Mouse (Mus musculus) limb, embryonic 11.5 days (tissue): ENCODE results near the gene Defb26. TPM values are rescaled to one million over a fixed set of nuclear protein-coding genes. Genes with fewer than 3 reads are reported as not detected.

Source experiments
- ATAC-seq: fragments of 200-750 bp; cut with Nextera tagmentation; 2 replicates; pipeline ENCODE4 v1.8.0; 2017; ENCODE audit warnings: low read depth; ENCODE audit not compliant: insufficient number of reproducible peaks, low FRiP score, low TSS enrichment
- DNase-seq: peaks from one replicate; pipeline ENCODE4 v3.0.0-alpha.2; 2015; ENCODE audit warnings: low spot score
- H3K27ac ChIP-seq: fragments of 300-500 bp; sonication (generic); replicated peaks from 2 replicates; pipeline ENCODE4 v1.5.1; 2014; ENCODE audit warnings: low read depth, mild to moderate bottlenecking, low read length
- H3K27me3 ChIP-seq: fragments of 300-500 bp; sonication (generic); 2 replicates; pipeline ENCODE4 v1.6.1; 2014; ENCODE audit warnings: mild to moderate bottlenecking, low read length, mixed read lengths; ENCODE audit not compliant: control insufficient read depth, insufficient read depth
- H3K36me3 ChIP-seq: fragments of 300-500 bp; sonication (generic); 2 replicates; pipeline ENCODE4 v1.6.1; 2014; ENCODE audit warnings: mild to moderate bottlenecking, low read length, moderate library complexity, mixed read lengths; ENCODE audit not compliant: control insufficient read depth, insufficient read depth
- H3K4me1 ChIP-seq: fragments of 300-500 bp; sonication (generic); 2 replicates; pipeline ENCODE4 v1.6.1; 2014; ENCODE audit warnings: low read length, mixed read lengths; ENCODE audit not compliant: control insufficient read depth, insufficient read depth
- H3K4me2 ChIP-seq: fragments of 300-500 bp; sonication (generic); 2 replicates; pipeline ENCODE4 v1.6.1; 2014; ENCODE audit warnings: low read depth, mild to moderate bottlenecking, moderate library complexity; ENCODE audit not compliant: severe bottlenecking
- H3K4me3 ChIP-seq: fragments of 300-500 bp; sonication (generic); 2 replicates; pipeline ENCODE4 v1.5.1; 2014; ENCODE audit warnings: low read depth, low read length
- H3K9ac ChIP-seq: fragments of 300-500 bp; sonication (generic); 2 replicates; pipeline ENCODE4 v1.6.1; 2014; ENCODE audit warnings: mild to moderate bottlenecking, low read length
- H3K9me3 ChIP-seq: fragments of 300-500 bp; sonication (generic); 2 replicates; pipeline ENCODE4 v1.6.1; 2016; ENCODE audit warnings: low read length; ENCODE audit not compliant: control insufficient read depth
- WGBS: fragments of 180-500 bp; shearing (Covaris S2); extraction: QIAGEN DNeasy Blood & Tissue Kit; methylation state at CpG from one replicate; pipeline ENCODE4 v1.1.7; 2014; 5-methylcytosine and 5-hydroxymethylcytosine counted together
- polyA plus RNA-seq: library from polyadenylated mRNA; unstranded; fragments of >200 nt; fragmentation: Nextera tagmentation; extraction: Ambion mirVana; gene quantifications from 2 replicates; pipeline ENCODE4 v1.2.1, GENCODE M21; 2014

Gene Defb26
- polyA plus RNA-seq, 1 experiment from 2014 or later = not detected

DNA sequence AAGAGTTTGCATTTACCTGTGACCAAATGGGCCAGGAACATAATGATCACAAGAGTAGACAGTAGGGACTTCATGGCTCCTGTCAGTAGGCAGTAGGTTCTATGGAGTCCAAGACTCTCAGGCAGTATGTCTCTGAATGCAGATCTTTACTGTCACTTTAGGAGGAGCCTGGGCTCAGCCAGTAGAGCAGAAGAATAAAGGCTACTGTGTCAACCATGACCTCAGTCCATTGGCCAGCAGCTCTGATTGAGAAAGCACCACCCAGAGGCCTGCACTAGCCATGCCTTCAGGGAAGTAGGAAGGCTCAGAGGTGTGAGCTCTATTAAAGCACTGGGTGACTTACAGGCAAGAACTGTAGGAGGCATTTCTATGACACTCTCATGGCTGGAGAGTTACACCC, 21.5 kb downstream of the Defb26 start, which contains the start of gene Defb22:
Gene Defb22 (minus strand): TSS at position 101 of the 400 bp plus-strand sequence.
- Histone ChIP-seq H3K4me1 (no peaks in the 10 kb centered on the region), H3K4me2 (no peak within 1 kb of the TSS), H3K4me3 (no peak within 1 kb of the TSS), H3K27me3 (no peaks in the 10 kb centered on the region), H3K9ac (no peak within 1 kb of the TSS), H3K9me3 (no peaks in the 10 kb centered on the region), H3K27ac (no peak within 1 kb of the TSS), H3K36me3 (no peaks in the 10 kb centered on the region)
- ATAC-seq = no peak
- DNase-seq = no peak

DNA sequence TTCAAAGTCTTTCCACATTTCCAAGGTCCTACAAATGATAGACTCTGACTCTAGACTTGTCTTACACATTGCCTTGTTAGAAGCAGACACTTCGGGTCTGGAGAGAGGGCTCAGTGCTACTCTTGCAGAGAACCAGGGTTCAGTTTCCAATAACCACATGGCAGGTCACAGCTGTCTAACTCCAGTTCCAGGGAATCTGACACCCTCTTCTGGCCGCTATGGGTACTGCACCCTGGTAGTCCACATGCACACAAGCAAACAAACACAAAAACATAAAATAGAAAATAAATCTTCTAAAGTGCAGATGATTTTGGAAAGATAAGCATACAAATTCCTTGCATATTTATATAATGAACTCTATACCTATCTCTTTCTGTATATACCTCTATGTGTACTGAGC, 24.5 kb downstream of the Defb26 start:
- Histone ChIP-seq H3K4me1 (no peaks in the 10 kb centered on the region), H3K4me3 (no peak overlapping the region), H3K4me2 (no peak overlapping the region), H3K27me3 (no peaks in the 10 kb centered on the region), H3K9ac (no peak overlapping the region), H3K9me3 (no peaks in the 10 kb centered on the region), H3K27ac (no peak overlapping the region), H3K36me3 (no peaks in the 10 kb centered on the region)
- DNase-seq (peak; percentile 36), ATAC-seq (no peak)
- WGBS = 75% methylated on average over 2 of the region's 2 CpGs

DNA sequence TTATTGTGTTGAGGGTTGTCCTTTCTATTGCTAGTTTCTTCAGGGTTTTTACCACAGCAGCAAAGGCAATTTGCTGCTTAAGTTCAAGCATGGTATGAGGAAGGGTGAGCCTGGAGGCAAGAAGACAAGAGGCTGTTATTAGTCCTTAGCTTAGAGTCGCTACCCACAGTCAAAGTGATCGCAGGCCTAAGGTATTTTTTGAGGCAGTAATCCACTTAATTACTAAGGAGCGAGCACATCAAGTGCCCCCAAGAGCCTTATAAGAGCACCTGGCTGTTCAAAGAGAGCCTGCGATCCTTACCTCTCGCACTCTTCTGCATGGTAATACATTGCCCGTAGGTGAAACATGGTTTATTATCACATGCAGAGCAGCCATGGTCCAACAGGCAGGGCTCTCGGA, 29.8 kb downstream of the Defb26 start:
- no peaks in the 10 kb centered on the region for H3K4me1 ChIP-seq
- no peak overlapping the region for H3K27ac ChIP-seq
- no peaks in the 10 kb centered on the region for H3K9me3 ChIP-seq
- whole genome bisulfite sequencing = 76% methylated on average over 7 of the region's 7 CpGs
- no peak for ATAC-seq
- no peaks in the 10 kb centered on the region for H3K36me3 ChIP-seq
- no peak overlapping the region for H3K4me2 ChIP-seq
- H3K9ac ChIP-seq = no peak overlapping the region
- H3K27me3 ChIP-seq = no peaks in the 10 kb centered on the region
- DNase-seq = no peak
- no peak overlapping the region for H3K4me3 ChIP-seq

DNA sequence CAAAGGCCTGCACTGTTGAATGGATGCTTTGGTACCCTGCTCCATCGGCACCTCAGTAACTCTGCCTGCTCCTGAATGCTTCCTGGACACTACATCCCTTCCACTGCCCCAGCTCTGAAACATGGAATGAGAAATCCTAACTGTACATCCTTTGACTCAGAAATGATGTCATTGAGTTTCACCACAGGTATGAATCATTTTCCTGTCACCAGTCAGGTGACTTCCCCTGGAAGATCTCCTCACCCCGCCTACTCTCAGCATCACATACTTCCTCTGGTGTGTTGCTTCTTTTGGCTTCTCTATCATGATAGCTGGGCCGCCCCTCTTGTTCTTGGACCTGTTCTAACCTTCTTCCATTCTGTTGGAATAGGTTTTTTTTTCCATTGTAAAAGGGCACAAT, 30.6 kb downstream of the Defb26 start:
- Histone ChIP-seq H3K27ac (no peak overlapping the region), H3K4me1 (no peaks in the 10 kb centered on the region), H3K4me3 (no peak overlapping the region), H3K9me3 (no peaks in the 10 kb centered on the region), H3K36me3 (no peaks in the 10 kb centered on the region), H3K9ac (no peak overlapping the region), H3K4me2 (no peak overlapping the region), H3K27me3 (no peaks in the 10 kb centered on the region)
- WGBS = 87% methylated on average over 3 of the region's 3 CpGs
- no peak for ATAC-seq
- no peak for DNase-seq

DNA sequence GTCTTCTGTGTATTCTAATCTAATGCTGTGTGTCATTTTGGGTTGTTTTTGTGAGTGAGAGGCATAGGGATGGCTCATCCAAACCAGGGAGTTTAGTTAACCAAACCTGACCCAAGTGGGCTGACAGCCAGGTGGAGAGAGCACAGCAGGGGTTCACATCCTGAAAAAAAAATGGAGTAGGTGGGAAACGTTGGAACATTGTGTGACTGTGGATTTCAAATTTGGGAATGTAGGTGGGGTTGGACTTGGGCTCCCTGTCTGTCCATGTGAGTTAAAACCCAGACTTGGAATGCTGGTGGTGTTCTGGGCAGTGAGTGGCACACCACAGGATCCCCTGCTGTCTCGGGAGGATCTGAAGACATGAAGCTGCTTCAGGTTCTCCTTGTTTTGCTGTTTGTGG, 34.7 kb downstream of the Defb26 start, which contains the start of gene Defb20:
Gene Defb20 (plus strand): TSS at position 301 of the 400 bp plus-strand sequence.
- no peak within 1 kb of the TSS for H3K4me3 ChIP-seq
- no peaks in the 10 kb centered on the region for H3K4me1 ChIP-seq
- no peaks in the 10 kb centered on the region for H3K36me3 ChIP-seq
- no peak within 1 kb of the TSS for H3K27ac ChIP-seq
- H3K27me3 ChIP-seq = no peaks in the 10 kb centered on the region
- H3K9me3 ChIP-seq = no peaks in the 10 kb centered on the region
- no peak for ATAC-seq
- 60% methylated on average over 2 of the region's 2 CpGs for WGBS
- no peak for DNase-seq
- H3K9ac ChIP-seq = no peak within 1 kb of the TSS
- H3K4me2 ChIP-seq = no peak within 1 kb of the TSS

DNA sequence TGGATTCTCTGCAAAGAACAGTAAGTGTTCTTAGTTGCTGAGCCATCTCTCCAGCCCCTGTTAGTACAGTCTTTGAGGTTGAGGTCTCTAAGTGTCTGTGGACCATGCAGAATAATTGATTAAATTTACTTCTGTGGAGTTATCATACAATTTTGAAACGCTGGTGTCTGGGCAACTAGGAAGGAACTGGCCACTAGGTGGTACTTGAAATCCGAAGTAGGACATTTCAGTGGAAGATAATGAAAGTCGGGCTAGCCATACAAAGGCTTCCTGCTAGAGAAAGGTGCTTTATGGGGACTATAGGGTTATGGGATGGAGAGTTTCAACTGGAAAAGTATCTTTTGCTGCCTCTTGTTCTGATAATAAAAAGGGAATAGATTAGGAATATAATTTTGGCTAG, 39.1 kb downstream of the Defb26 start:
- Histone ChIP-seq H3K27me3 (no peaks in the 10 kb centered on the region), H3K4me1 (no peaks in the 10 kb centered on the region), H3K9ac (no peak overlapping the region), H3K4me2 (no peak overlapping the region), H3K27ac (no peak overlapping the region), H3K4me3 (no peak overlapping the region), H3K9me3 (no peaks in the 10 kb centered on the region), H3K36me3 (no peaks in the 10 kb centered on the region)
- WGBS = 42% methylated on average over 3 of the region's 3 CpGs
- ATAC-seq (no peak), DNase-seq (no peak)

DNA sequence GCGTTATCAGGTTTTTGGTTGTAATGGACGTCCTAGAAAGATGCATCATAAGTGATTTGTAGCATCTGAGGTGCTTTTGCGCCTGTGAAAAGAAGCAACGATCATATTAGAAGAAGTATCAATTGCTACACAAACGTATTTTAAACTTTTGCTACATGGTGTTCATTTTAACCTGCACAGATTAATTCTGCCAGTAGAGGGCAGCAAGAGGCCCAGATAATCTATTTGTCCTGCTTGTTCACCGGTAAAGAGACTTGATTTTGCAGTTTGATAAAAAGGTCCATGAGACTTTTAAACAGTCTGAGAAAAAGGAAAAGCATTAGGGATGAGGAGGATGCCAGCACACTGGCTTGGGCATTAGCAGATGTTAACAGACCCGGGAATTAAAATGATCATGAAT, 40.5 kb downstream of the Defb26 start:
- Histone ChIP-seq H3K9me3 (no peaks in the 10 kb centered on the region), H3K9ac (no peak overlapping the region), H3K27ac (no peak overlapping the region), H3K4me2 (no peak overlapping the region), H3K4me1 (no peaks in the 10 kb centered on the region), H3K4me3 (no peak overlapping the region), H3K27me3 (no peaks in the 10 kb centered on the region), H3K36me3 (no peaks in the 10 kb centered on the region)
- WGBS = 37% methylated on average over 7 of the region's 7 CpGs
- DNase-seq = peak; percentile 62
- no peak for ATAC-seq

DNA sequence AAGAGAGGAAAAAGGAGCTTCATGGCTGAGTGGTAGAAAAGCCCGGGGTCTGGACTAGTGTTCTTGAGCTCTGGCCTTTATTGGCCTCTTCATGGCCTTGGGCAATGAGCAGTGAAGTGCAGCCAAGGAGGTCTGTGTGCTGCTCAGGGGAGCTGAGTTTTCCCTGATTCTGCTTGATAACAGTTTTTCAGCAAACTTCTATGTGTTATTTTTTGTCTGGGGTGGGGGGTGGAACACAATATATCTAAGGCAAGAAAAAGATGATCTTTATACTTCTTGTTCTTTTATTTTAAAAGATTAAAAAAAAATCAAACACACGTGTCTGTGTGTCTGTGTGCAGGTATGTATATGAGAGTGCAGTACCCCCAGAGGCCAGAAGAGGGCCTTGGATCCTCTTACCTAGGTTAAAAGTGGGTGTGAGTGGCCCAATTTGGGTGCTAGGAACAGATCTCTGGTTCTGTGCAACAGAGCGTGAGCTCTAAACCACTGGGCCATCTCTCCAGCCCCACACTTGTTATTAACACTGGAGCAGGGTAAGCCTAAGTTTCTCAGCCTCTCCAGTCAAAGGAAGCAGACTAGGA, 46.8 kb downstream of the Defb26 start, which contains the start of gene Defb23:
Gene Defb23 (minus strand): TSS at position 51 of the 581 bp plus-strand sequence.
- no peaks in the 10 kb centered on the region for H3K4me1 ChIP-seq
- whole genome bisulfite sequencing = 85% methylated on average over 3 of the region's 3 CpGs
- H3K27ac ChIP-seq = no peak within 1 kb of the TSS
- H3K27me3 ChIP-seq = no peaks in the 10 kb centered on the region
- no peak within 1 kb of the TSS for H3K9ac ChIP-seq
- H3K9me3 ChIP-seq = no peaks in the 10 kb centered on the region
- ATAC-seq = no peak
- H3K36me3 ChIP-seq = no peaks in the 10 kb centered on the region
- no peak for DNase-seq
- no peak within 1 kb of the TSS for H3K4me3 ChIP-seq
- H3K4me2 ChIP-seq = no peak within 1 kb of the TSS

DNA sequence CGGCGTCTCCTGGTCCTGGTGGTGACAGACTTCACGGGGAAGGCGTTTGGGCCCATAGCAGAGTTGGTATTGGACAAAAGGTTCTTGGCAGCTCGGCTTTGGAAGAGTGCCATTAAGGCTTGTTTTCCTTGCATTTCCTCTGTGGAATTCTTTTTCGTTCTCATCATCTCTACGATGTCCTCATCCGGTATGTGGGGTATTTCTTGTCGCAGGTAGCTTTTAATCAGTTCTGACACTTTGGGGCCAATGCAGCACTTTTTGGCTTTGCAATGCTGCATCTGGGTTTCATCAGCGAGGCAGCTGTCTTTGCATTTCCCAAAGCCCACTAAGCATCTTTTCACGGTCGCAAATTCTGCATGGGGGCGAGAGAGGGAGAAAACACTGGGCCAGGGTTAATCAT, 52.3 kb downstream of the Defb26 start:
- ATAC-seq (no peak), DNase-seq (no peak)
- no peaks in the 10 kb centered on the region for H3K27me3 ChIP-seq
- no peaks in the 10 kb centered on the region for H3K4me1 ChIP-seq
- WGBS = 49% methylated on average over 13 of the region's 13 CpGs
- no peak overlapping the region for H3K27ac ChIP-seq
- no peak overlapping the region for H3K9ac ChIP-seq
- H3K9me3 ChIP-seq = no peaks in the 10 kb centered on the region
- H3K4me3 ChIP-seq = no peak overlapping the region
- H3K36me3 ChIP-seq = no peaks in the 10 kb centered on the region
- no peak overlapping the region for H3K4me2 ChIP-seq
